Mouse (Mus musculus) Patski (cell line): Measurements from ENCODE around the gene Gjd3. TPM values are rescaled to one million over a fixed set of nuclear protein-coding genes. Genes with fewer than 3 reads are reported as not detected.
A peak's percentile ranks its signal among the peaks of the same experiment; 100 is the strongest.

Experiments used
- ATAC-seq: fragments of 100-300 bp; one replicate; pipeline ENCODE4 v1.8.0; 2021
- CTCF ChIA-PET: fragments of 350-600 bp; sonication (Branson Sonifier 250); formaldehyde crosslinking; loops from one replicate; lab custom pipeline; 2022; ENCODE audit warnings: inconsistent platforms; lab: Charles Lee
- POLR2A ChIA-PET: fragments of 350-600 bp; sonication (Branson Sonifier 250); formaldehyde crosslinking; loops from one replicate; lab custom pipeline; 2022; ENCODE audit warnings: antibody characterized with exemption, inconsistent platforms; lab: Charles Lee
- DNase-seq: peaks from one replicate; pipeline ENCODE4 v3.0.0-alpha.2; 2011; ENCODE audit warnings: low read depth, low spot score
- H3K27me3 ChIP-seq: fragments of 371-371 bp; one replicate; pipeline ENCODE4 v1.5.1; 2021
- CTCF ChIP-seq: fragments of 100-300 bp; IDR thresholded peaks from one replicate; pipeline ENCODE4 v1.5.1; 2021
- in situ Hi-C: fragments of 300-500 bp; cut with MboI; formaldehyde crosslinking; loops from 3 replicates; pipeline ENCODE4 v1.11.1; 2018; ENCODE audit warnings: low pct_unique_long_range_greater_than_20kb, mixed read lengths
- polyA plus RNA-seq: library from polyadenylated mRNA; unstranded; gene quantifications from one replicate; pipeline ENCODE4 v1.2.3, GENCODE M21; 2021

The Gjd3 gene
- polyA plus RNA-seq, 1 experiment from 2014 or later, result 0.19 TPM

DNA sequence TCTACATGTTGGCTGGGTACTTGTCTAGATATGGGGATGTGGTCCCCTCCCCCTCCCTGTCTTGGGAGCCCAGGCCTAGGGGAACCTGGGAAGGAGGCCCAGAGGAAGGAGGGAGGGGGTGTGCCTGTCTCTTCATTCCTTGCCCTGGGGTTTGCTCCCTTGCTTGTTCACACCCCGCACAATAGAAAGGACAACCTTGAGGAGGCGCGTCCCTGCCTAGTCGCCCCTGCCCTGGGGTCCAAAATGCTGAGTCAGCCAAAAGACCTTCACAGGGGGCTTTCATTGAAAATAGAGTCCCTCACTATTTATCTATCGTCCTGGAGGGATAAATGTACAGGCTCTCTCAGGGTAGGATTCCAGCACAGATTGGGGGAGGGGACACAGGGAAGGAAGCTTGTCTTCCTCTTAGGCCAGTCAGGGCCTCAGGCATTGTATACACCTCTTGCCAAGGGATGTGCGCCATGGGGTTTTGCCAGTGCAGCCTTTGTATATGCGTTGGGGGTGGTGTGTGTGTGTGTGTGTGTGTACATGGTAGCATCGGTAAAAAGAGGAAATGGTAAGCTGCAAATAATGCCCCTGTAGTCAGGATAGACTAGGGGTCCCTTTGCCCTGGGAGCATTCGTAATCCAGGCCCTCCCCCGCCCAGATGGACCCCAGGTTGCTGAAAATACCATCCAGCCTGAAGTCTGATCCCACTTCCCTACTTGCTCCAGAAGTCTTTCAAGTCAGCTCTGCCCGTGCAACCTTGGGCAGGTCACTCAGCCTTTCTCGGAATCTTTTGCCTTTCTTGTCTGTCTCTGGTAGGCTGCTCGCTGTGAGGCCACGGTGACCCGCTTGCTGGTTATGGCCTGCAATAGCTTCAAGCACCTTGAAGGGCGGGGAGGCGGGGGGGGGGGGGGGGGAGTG lies 27.8 kb downstream of the Gjd3 start:
- TF ChIP-seq CTCF, result no peak
- ChIA-PET CTCF (interaction anchor here (1.7 to 2.2 kb wide), 2 partner anchors 10 to 22 kb away, joined by 6 read pairs; no protein-coding TSS in a partner anchor), POLR2A (interaction anchor here (0.6 to 1.5 kb wide), 2 partner anchors 13 kb away, joined by 4 to 6 read pairs; no protein-coding TSS in a partner anchor)
- DNase-seq (no peak), ATAC-seq (no peak)
- in situ Hi-C loops, result no loop called here
- no peaks in the 10 kb centered on the region for H3K27me3 ChIP-seq

GRCm38 (mm10) chr11:98954373-98954772 lies 28.4 kb downstream of the Gjd3 start:
- ATAC-seq, result no peak
- ChIA-PET CTCF (interaction anchor here (1.0 to 2.2 kb wide), 3 partner anchors 10 to 21 kb away, joined by 3 to 6 read pairs (median 6); no protein-coding TSS in a partner anchor), POLR2A (interaction anchor here (0.9 to 1.5 kb wide), 2 partner anchors 13 to 21 kb away, joined by 4 read pairs; no protein-coding TSS in a partner anchor)
- no peak for DNase-seq
- no peaks in the 10 kb centered on the region for H3K27me3 ChIP-seq
- in situ Hi-C loops, result no loop called here
- no peak for TF ChIP-seq CTCF

GRCm38 (mm10) chr11:98953835-98954320 lies 28.9 kb downstream of the Gjd3 start:
- no peak for TF ChIP-seq CTCF
- CTCF ChIA-PET, result interaction anchor here (0.7 to 2.2 kb wide), 4 partner anchors 9 to 28 kb away, joined by 3 to 6 read pairs (median 5); no protein-coding TSS in a partner anchor
- no peak for DNase-seq
- POLR2A ChIA-PET, result interaction anchor here (0.9 to 1.5 kb wide), 2 partner anchors 12 to 21 kb away, joined by 4 read pairs; no protein-coding TSS in a partner anchor
- ATAC-seq, result no peak
- H3K27me3 ChIP-seq, result no peaks in the 10 kb centered on the region
- in situ Hi-C loops, result no loop called here

- no peak for TF ChIP-seq CTCF
- in situ Hi-C loops, result no loop called here
- CTCF ChIA-PET, result interaction anchor here (0.7 to 2.2 kb wide), 4 partner anchors 9 to 28 kb away, joined by 3 to 6 read pairs (median 5); no protein-coding TSS in a partner anchor
- POLR2A ChIA-PET, result interaction anchor here (0.9 to 1.5 kb wide), 2 partner anchors 12 to 20 kb away, joined by 4 read pairs; no protein-coding TSS in a partner anchor
- DNase-seq (no peak), ATAC-seq (no peak)
- H3K27me3 ChIP-seq, result no peaks in the 10 kb centered on the region
Measured at GRCm38 (mm10) chr11:98953361-98953760, 29.5 kb downstream of the Gjd3 start.

DNA sequence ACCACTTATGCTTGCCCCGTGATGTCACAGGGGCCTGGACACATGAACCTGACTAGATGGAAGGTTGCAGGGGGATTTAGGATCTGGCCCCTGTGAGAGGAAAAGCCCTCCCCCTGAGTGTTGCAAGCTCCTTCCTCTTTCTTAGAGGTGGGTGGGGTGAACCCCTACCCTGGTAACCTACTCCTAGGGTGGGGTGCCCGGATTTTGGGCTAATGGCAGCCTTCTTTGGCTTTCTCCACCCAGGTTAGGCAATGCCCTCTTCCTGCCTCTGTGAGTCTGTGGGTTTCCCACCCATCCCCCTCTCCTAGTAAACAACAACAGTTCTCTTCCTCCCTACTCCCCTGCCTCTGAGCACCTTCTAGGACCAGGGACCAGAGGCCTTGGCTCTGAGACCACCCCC lies 30.1 kb downstream of the Gjd3 start:
- in situ Hi-C loops, result no loop called here
- POLR2A ChIA-PET, result interaction anchor here (0.7 to 1.1 kb wide), 4 partner anchors 9 to 91 kb away, joined by 3 to 9 read pairs (median 4); no protein-coding TSS in a partner anchor
- TF ChIP-seq CTCF, result no peak
- no peaks in the 10 kb centered on the region for H3K27me3 ChIP-seq
- CTCF ChIA-PET, result no interaction called here
- ATAC-seq (no peak), DNase-seq (no peak)

DNA sequence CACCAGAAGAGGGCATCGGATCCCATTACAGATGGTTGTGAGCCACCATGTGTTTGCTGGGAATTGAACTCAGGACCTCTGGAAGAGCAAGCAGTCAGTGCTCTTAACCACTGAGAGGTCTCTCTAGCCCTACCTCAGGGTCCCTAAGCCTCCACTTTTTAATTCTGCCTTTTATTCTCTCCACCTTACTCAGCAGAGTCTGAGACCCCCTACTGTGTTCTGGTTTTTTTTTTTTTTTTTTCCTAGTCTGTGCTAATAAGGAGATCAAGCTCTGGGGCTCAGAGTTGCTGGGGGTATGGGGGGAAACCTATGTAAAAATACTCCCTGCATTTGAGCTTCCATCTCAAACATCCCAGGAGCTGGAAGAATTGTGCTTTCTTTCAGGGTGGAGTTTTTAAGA lies 30.7 kb downstream of the Gjd3 start:
- no peak for ATAC-seq
- no peak for DNase-seq
- POLR2A ChIA-PET, result interaction anchor here (0.7 to 1.3 kb wide), 5 partner anchors 8 to 92 kb away, joined by 3 to 9 read pairs (median 5); no protein-coding TSS in a partner anchor
- no peaks in the 10 kb centered on the region for H3K27me3 ChIP-seq
- in situ Hi-C loops, result no loop called here
- TF ChIP-seq CTCF, result no peak
- CTCF ChIA-PET, result interaction anchor here (1.6 kb wide), 1 partner anchor 7 kb away, joined by 3 read pairs; no protein-coding TSS in a partner anchor

DNA sequence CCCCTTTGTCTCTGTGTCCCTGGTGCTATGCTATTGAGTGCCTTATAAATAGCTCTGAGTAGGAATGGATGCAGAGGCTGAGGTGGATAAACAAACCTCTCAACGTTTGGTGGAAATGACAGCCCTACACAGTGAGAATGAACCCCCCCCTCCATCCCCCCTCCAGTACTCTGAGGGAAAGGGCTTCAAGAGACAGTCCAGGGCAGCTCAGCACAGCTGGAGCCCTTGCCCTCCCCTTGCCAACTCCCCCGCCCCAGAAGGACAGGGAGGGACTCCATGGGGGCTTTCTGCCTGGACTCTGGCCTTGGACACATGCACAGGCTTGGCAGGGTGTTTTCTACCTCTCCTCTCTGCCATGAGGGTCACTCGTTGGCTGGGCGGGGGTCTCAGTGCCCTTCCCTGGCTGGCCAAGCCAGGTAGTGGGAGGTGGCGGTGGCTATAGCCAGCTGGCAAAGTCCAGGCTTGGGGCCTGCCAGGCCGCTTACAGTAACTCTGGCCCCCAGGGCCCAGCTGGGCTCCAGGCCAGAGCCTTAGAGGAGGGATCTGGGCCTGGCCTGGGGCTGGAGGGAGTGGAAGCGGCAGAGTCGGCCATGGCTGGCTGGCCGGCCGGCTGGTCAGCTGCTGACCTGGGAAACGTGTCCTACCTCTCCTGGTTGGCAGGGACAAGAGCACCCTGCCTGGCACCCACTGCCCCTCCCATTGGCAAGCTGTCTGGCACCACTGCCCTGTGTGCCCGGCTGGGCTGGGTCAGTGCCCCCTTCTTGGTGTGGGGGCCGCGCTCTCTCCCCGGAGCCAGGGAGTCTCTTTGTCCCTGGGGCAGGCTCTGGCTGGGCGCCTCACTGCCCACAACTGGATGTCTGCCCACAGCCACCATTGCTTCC lies 31.6 kb downstream of the Gjd3 start:
- CTCF ChIA-PET, result interaction anchor here (1.6 kb wide), 1 partner anchor 8 kb away, joined by 3 read pairs; no protein-coding TSS in a partner anchor
- in situ Hi-C loops, result no loop called here
- no peak for TF ChIP-seq CTCF
- ATAC-seq (peak; percentile 72), DNase-seq (no peak)
- POLR2A ChIA-PET, result interaction anchor here (0.7 to 1.5 kb wide), 5 partner anchors 7 to 19 kb away, joined by 3 to 8 read pairs (median 5); no protein-coding TSS in a partner anchor
- no peaks in the 10 kb centered on the region for H3K27me3 ChIP-seq

GRCm38 (mm10) chr11:98950484-98950883 lies 32.3 kb downstream of the Gjd3 start:
- ATAC-seq, result no peak
- ChIA-PET POLR2A (interaction anchor here (1.0 to 1.5 kb wide), 2 partner anchors 9 to 13 kb away, joined by 3 to 4 read pairs; no protein-coding TSS in a partner anchor), CTCF (interaction anchor here (1.0 to 1.6 kb wide), 3 partner anchors 9 to 21 kb away, joined by 3 read pairs; no protein-coding TSS in a partner anchor)
- no peaks in the 10 kb centered on the region for H3K27me3 ChIP-seq
- in situ Hi-C loops, result no loop called here
- no peak for TF ChIP-seq CTCF
- no peak for DNase-seq

- CTCF ChIA-PET, result interaction anchor here (1.0 to 1.5 kb wide), 2 partner anchors 10 to 22 kb away, joined by 3 read pairs; no protein-coding TSS in a partner anchor
- no peak for TF ChIP-seq CTCF
- in situ Hi-C loops, result no loop called here
- H3K27me3 ChIP-seq, result no peaks in the 10 kb centered on the region
- POLR2A ChIA-PET, result interaction anchor here (1.0 to 1.5 kb wide), 2 partner anchors 8 to 14 kb away, joined by 3 to 4 read pairs; no protein-coding TSS in a partner anchor
- DNase-seq, result no peak
- no peak for ATAC-seq
Measured at GRCm38 (mm10) chr11:98949958-98950460, 32.8 kb downstream of the Gjd3 start.
